Mouse (Mus musculus) spleen, adult 2 months (tissue): Measurements from ENCODE around the gene Slc37a1.

Experiments
- CTCF ChIP-seq: fragments of 200-500 bp; IDR thresholded peaks from 2 replicates; pipeline ENCODE4 v1.5.1; 2011; ENCODE audit warnings: mild to moderate bottlenecking, inconsistent platforms; ENCODE audit not compliant: insufficient read depth, insufficient read length, insufficient replicate concordance; ENCODE audit errors: extremely low read depth
- POLR2A ChIP-seq: fragments of 200-500 bp; IDR thresholded peaks from 2 replicates; pipeline ENCODE4 v1.6.1; 2011; ENCODE audit warnings: low read depth, low read length, inconsistent platforms

- no peak for TF ChIP-seq POLR2A
- TF ChIP-seq CTCF = no peak
Observed at GRCm38 (mm10) chr17:31258310-31258865, 28.2 kb upstream of the Slc37a1 start.
